10 mouse cellular contexts compared by ENCODE assay signal in genomic region chr9:123928118-123928758, GRCm38 (mm10). TPM values are rescaled to one million over a fixed set of nuclear protein-coding genes. Genes with fewer than 3 reads are reported as not detected.
A peak's percentile ranks its signal among the peaks of the same experiment; 100 is the strongest.
DNase-seq lines count a peak whose midpoint lies in the region; ATAC-seq lines count a peak whose summit lies in the region.
"Had no signal": no experiment of that assay in that cellular context is flagged by ENCODE, and none has a peak within 500 bp of the region (broad histone marks: within the 10 kb centered on the region; RNA-seq: fewer than 3 reads in every experiment).

No protein-coding gene starts in this region.

- H3K27ac ChIP-seq in macrophage, result peak overlapping the region; percentile 99
- no peak overlapping the region for H3K27ac ChIP-seq in forebrain, embryonic 12.5 days

- H3K79me2 ChIP-seq in macrophage (ENCODE audit: inconsistent target), result no peaks in the 10 kb centered on the region; the same call in 1 of the 2 replicates

- DNase-seq in layer of hippocampus, adult 11-12 months (ENCODE audit: low spot score), result peak; percentile 39
- no peak for DNase-seq in layer of hippocampus, postnatal 36 days
- DNase-seq in thymus, postnatal 14 days, result peak; percentile 68
- no peak for DNase-seq in left cerebral cortex, adult 8-10 months (ENCODE audit: low spot score in 2 of 2)
- no peak for DNase-seq in urinary bladder, postnatal 36 days (ENCODE audit: low spot score in 2 of 2)

- H3K4me3 ChIP-seq in macrophage (ENCODE audit: inconsistent target), result no peak overlapping the region
- H3K4me3 ChIP-seq in forebrain, embryonic 12.5 days (replicated peaks), result no peak overlapping the region

- WGBS in macrophage (ENCODE audit: missing documents), result under 1% methylated on average over 12 of the region's 12 CpGs
- 78% methylated on average over 12 of the region's 12 CpGs for WGBS in forebrain, embryonic 12.5 days

- 0 out of 2 replicates have a peak, but pooled peaks cover 2% of the 10 kb centered on the region for H3K9me3 ChIP-seq in forebrain, embryonic 12.5 days

- no peak overlapping the region for H3K9ac ChIP-seq in forebrain, embryonic 12.5 days

- peaks cover 17% of the 10 kb centered on the region for H3K4me1 ChIP-seq in forebrain, embryonic 12.5 days

- H3K27me3 ChIP-seq in forebrain, embryonic 12.5 days, result peaks cover 4% of the 10 kb centered on the region; the same call in 1 of the 2 replicates

- no peak overlapping the region for H3K4me2 ChIP-seq in forebrain, embryonic 12.5 days

- H3K36me3 ChIP-seq in macrophage (ENCODE audit: inconsistent target), result no peaks in the 10 kb centered on the region
- no peaks in the 10 kb centered on the region for H3K36me3 ChIP-seq in forebrain, embryonic 12.5 days (replicated peaks)

- peak; percentile 21 for ATAC-seq in granulocyte monocyte progenitor cell, adult 5-6 weeks (replicated peaks; ENCODE audit: poor library complexity, severe bottlenecking)
- no peak for ATAC-seq in forebrain, embryonic 12.5 days (ENCODE audit: low FRiP score)

RNA-seq across cellular contexts. Expression of gene Ccr1, which starts 40.3 kb away (rescaled TPM):
- under 1 TPM; 0.18 to 0.22 TPM for total RNA-seq in layer of hippocampus, postnatal 36 days (2021)
- 2.1 and 3.8 TPM in 2 replicates for total RNA-seq in granulocyte monocyte progenitor cell, adult 5-6 weeks (2014; fragmentation: Nextera tagmentation)
- 4.7 and 5.6 TPM in 2 replicates for total RNA-seq in granulocyte monocyte progenitor cell, adult 5-6 weeks (2017)
- 100 to 1,000 TPM in 1 of 26 experiments, 10 to 100 TPM in 15, 1 to 10 TPM in 10; 3.2 to 114 (median 15.1) TPM for total RNA-seq in macrophage (2018; cell fraction: chromatin; rRNA removed)
- 100 to 1,000 TPM in 2 of 26 experiments, 10 to 100 TPM in 24; 12.2 to 163 (median 31.0) TPM for total RNA-seq in macrophage (2018; cell fraction: cytosol; rRNA removed)
- total RNA-seq in macrophage (2018; cell fraction: nucleus; rRNA removed), result 100 to 1,000 TPM in 5 of 26 experiments, 10 to 100 TPM in 21; 15.0 to 152 (median 47.8) TPM
- 22.8 to 148 TPM (median 64.7 TPM) in 3 replicates for polyA plus RNA-seq in macrophage (2018)
- under 1 TPM in 2 of 4 experiments, not detected in 2; 0.17 to 0.34 TPM for total RNA-seq in left cerebral cortex, adult 8-10 months (2022)
- 0.62 and 1.0 TPM in 2 replicates for polyA plus RNA-seq in forebrain, embryonic 12.5 days (2016; fragmentation: Nextera tagmentation; extraction: Ambion mirVana)

RNA-seq across cellular contexts. Expression of gene Ccr1l1, which starts 50.0 kb away (rescaled TPM):
- total RNA-seq in layer of hippocampus, postnatal 36 days (2021), result not detected
- not detected in 2 replicates for total RNA-seq in granulocyte monocyte progenitor cell, adult 5-6 weeks (2014; fragmentation: Nextera tagmentation)
- not detected in 2 replicates for total RNA-seq in granulocyte monocyte progenitor cell, adult 5-6 weeks (2017)
- 1 to 10 TPM in 20 of 26 experiments, under 1 TPM in 2, not detected in 4; 0.77 to 3.9 (median 1.5) TPM for total RNA-seq in macrophage (2018; cell fraction: chromatin; rRNA removed)
- total RNA-seq in macrophage (2018; cell fraction: cytosol; rRNA removed), result 1 to 10 TPM in 4 of 26 experiments, under 1 TPM in 22; 0.24 to 1.5 (median 0.67) TPM
- total RNA-seq in macrophage (2018; cell fraction: nucleus; rRNA removed), result 1 to 10 TPM in 23 of 26 experiments, under 1 TPM in 3; 0.79 to 4.5 (median 2.0) TPM
- polyA plus RNA-seq in macrophage (2018), result 0.27 to 1.4 TPM (median 1.0 TPM) in 3 replicates
- total RNA-seq in left cerebral cortex, adult 8-10 months (2022), result not detected
- not detected in 2 replicates for polyA plus RNA-seq in forebrain, embryonic 12.5 days (2016; fragmentation: Nextera tagmentation; extraction: Ambion mirVana)
- total RNA-seq: heart, adult 18-20 months; midbrain, postnatal 0 days had no signal
- polyA plus RNA-seq: midbrain, postnatal 0 days had no signal

Comparison
In these comparisons a context has a peak if more than half of its experiments do, and no peak if none do; other contexts are left out.
1. DNase-seq: peak in layer of hippocampus, adult 11-12 months (single experiment) and thymus, postnatal 14 days (single experiment); none in layer of hippocampus, postnatal 36 days (0 of 2), left cerebral cortex, adult 8-10 months (0 of 2) and urinary bladder, postnatal 36 days (0 of 2).